Mouse (Mus musculus) cerebellum, postnatal 14 days (tissue): ENCODE measurements at regions not wholly inside any gene's neighbourhood (a gene's known extent, or its start where the extent isn't known, plus 50 kb on each side); places are given as distances from the start of the nearest gene placed in this dataset.

ENCODE experiments used
- DNase-seq, 2 experiments: peaks; one replicate each; pipeline ENCODE4 v3.0.0; 2021; ENCODE audit warnings: mixed read lengths in 2 of 2

DNA sequence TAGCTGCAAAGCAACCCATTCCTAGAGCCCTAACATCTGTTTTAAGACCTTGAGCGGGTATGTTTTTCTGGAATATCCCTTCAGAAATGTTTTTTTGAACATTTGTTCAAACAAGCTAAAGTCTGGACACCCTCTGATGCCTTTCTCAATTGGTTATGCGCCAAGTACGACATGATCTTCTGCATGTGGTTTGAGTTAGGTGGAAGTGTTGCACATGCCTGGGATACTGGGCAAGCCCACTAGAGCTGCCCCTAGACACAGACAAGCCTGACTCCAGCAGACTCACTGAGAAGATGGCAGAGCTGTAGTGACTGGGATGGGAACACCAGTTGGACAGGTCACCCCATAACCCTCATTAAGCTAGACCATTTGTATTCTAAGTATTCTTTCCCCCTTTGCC is 153.2 kb upstream of the Cypt2 start:
- DNase-seq = no peak

DNA sequence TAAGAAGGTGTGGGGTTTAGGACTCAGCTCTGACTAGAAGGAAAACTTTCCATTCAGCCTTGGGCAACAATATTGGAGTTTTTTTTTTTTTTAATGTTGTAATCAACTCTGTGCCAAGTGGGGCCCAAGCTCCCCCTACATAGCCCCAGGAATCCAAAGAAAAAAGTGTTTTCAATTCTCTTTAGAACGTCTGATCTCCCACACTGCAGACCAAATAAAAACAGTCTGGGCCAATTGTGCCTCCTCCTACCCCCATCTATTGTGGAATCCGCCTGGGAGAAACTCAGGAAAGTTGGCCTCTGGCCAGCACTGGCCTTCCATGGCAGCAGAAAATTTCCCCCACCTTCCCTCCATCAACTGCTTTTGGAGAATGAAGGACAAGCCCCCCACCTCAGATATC is 133.3 kb upstream of the Cypt2 start:
- peak in 1 of 2 experiments; percentile 4 for DNase-seq

DNA sequence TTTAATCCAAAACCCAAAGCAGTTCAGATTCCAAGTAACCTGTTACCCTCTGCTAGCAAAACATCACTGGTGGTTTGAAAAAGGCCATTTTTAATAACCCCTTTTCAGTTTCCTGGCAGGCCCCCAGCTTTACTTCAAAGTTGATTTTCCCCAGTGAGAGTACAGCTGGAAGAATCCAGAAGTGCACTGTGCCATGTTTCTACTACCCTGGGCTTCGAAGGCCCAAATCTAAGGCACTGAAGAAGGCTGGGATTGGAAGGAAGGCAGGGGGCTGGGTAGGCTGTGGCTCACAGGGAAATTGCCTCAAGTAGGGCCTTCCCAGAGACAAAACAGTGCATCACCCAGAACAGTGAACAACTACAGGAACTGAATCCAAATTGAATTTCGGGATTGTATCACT is 131.6 kb upstream of the Cypt2 start:
- no peak for DNase-seq

DNA sequence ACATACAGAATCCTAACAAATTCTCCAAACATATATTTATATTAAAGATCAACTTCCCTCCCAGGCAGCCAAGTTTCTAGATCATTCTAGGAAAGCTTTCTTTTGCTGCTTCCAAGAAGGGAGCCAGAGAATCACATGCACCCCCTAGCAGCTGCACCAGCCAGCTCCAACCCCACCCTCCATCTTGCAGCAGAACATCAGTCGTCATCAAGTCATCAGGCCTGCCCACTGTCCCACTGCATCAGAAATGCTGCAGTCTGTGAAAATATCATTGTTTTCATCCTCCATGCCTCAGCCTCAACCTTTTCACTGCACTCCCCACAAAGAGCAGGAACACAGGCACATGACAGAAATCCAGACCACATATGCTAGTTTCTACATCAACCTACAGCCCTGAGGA is 109.1 kb upstream of the Cypt2 start:
- DNase-seq = no peak

DNA sequence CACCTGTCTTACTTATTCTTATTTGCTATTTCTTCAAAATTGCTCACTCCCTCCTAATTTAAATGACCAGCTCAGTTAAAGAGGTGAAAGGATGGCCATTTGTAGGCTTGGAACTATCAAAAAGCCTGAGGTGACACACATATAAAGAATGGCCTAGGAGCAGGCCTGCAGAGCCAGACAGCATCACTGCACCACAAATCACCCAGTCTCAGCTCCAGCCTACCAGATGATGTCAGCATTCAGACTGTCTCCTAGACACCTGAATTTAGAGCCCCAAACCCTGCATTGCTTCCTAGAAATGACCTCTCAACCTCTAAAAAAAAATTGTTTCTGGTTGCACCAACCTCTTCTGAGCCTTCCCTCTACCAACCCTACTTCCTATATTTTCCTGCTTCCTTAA is 108.5 kb upstream of the Cypt2 start:
- DNase-seq = peak; percentile 7 to 9

DNA sequence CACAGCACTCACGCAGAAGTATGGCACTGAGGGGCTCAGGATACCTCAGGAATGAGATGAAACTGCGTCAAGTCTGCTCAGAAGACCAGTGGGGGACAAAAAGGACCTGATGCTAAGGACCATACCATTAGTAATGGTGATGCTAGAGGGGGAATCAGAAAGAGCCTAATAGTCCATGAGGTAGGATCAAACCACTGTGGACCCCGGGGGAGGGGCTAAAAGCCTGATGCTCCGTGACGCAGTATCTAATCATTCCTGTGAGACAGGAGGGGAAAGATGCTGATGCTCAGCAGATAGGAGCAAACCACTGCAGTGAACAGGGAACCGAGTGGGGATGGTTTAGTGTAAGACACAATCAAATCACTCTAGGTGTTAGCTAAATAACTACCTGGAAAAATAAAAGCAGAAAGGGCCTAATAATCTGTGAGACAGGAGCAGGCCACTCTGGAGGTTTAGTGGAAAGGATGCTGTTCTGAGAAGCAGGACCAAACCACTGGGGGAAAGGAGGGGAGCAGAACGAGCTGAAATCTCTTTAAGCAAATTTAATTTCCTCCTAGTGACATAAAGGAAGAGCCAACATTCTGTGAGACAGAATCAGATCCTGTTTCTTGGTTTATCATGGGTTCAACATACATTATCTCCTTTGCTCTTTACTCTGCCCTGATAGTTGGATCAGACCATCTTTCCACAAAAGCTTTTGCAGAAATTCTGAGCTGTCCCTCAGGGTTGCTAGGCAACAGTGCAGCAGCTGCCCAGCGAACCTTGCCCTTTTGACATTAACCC is 107.7 kb upstream of the Cypt2 start:
- peak; percentile 86 to 88 for DNase-seq

DNA sequence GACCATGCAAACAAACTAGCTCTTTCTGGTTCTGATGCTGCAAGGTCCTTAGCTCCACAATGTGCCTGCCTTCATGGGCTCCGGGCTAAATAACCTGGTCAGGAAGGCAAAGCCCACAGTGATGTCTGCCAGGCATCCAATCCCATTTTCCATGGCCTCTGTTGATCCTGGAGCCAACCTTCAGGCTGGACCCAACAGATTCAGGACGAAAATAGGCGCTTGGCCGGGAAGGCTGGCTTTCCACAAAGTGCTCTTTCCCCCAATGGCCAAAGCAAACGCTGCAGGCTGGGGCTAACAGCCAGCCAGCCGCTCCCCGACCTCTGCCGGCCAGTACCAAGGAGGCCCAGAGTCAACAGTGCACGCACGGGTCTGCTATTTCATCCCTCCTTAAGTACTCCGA is 106.3 kb upstream of the Cypt2 start:
- peak in 1 of 2 experiments; percentile 10 for DNase-seq

DNA sequence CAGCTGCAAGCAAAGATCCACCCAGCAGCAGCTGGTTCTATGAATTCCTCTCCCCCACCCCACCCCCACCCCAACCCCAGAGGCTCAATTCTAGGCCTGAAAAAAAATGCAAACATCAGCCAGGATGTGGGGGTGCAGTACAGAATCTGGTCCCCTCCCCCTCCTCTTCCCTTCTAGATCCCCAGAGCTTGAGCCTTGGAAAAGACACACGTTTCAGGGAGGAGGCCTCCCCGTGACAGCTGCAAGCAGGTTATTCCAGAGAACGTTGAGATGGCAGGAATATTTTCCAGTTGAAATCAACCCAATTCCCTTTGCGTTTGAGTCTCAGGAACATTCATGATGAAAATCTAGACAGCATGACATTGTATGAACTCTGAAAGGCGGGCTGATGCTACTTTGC is 86.2 kb upstream of the Cypt2 start:
- DNase-seq = no peak

DNA sequence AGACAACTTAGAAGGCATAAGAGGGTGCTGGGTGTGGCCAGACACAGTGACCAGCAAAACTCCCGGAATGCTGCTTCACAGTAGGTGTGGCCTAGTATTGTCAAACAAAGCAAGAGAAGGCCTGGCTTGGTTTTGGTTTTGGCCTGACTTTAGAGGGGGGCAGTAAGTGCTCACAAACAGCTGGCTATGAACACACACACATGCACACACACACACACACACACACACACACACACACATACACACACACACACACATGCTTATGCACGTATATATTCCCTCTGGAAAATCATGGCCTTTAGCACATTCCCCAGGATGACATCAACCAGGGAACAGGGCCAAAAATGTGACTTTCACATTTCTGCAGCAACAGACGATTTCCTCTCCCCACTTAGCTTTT is 78.6 kb upstream of the Cypt2 start:
- no peak for DNase-seq
